Mouse (Mus musculus) induced T-regulatory cell, adult 2 months (primary cell): Measurements from ENCODE around the gene Rundc3a.

Experiments
- DNase-seq: peaks from one replicate; pipeline ENCODE4 v3.0.0-alpha.2; 2012; ENCODE audit warnings: low read depth

The Rundc3a gene

GRCm38 (mm10) chr11:102449043-102450008 is 56.1 kb downstream of the Rundc3a start:
- no peak for DNase-seq
